Mouse (Mus musculus) CH12.LX (cell line): Measurements from ENCODE around the gene Prkce.

ENCODE experiments used
- CHD2 ChIP-seq: IDR thresholded peaks from 2 replicates; pipeline ENCODE4 v1.6.1; 2011; ENCODE audit warnings: low read length, improper control_type of control experiment
- CTCF ChIP-seq, 2 experiments: IDR thresholded peaks in 1 of 2; conservative IDR thresholded peaks in 1 of 2; 2 replicates each; pipeline ENCODE4 v1.5.1; 2011 to 2012; ENCODE audit warnings: low read depth in 2 of 2, low read length in 2 of 2, improper control_type of control experiment in 1 of 2, inconsistent platforms in 1 of 2, mild to moderate bottlenecking in 1 of 2, moderate library complexity in 1 of 2
- EP300 ChIP-seq: IDR thresholded peaks from 2 replicates; pipeline ENCODE4 v1.6.1; 2011; ENCODE audit warnings: low read length, improper control_type of control experiment
- GABPA ChIP-seq: IDR thresholded peaks from 2 replicates; pipeline ENCODE4 v1.6.1; 2012; ENCODE audit warnings: low read depth, low read length, improper control_type of control experiment, inconsistent platforms; ENCODE audit not compliant: insufficient replicate concordance
- MXI1 ChIP-seq: IDR thresholded peaks from 2 replicates; pipeline ENCODE4 v1.6.1; 2011; ENCODE audit warnings: mild to moderate bottlenecking, low read depth, low read length, improper control_type of control experiment
- NRF1 ChIP-seq: IDR thresholded peaks from 2 replicates; pipeline ENCODE4 v1.6.1; 2014; ENCODE audit warnings: low read depth, mild to moderate bottlenecking, inconsistent platforms, low read length, improper control_type of control experiment, moderate library complexity
- POLR2A ChIP-seq: IDR thresholded peaks from 2 replicates; pipeline ENCODE4 v1.6.1; 2011; ENCODE audit warnings: low read depth, mild to moderate bottlenecking, improper control_type of control experiment, low read length
- RAD21 ChIP-seq: IDR thresholded peaks from 2 replicates; pipeline ENCODE4 v1.6.1; 2011; ENCODE audit warnings: low read depth, mild to moderate bottlenecking, low read length, improper control_type of control experiment, moderate library complexity
- ZC3H11A ChIP-seq: IDR thresholded peaks from 2 replicates; pipeline ENCODE4 v1.6.1; 2012; ENCODE audit warnings: low read depth, mild to moderate bottlenecking, inconsistent platforms, low read length, improper control_type of control experiment

GRCm38 (mm10) chr17:86128198-86128597 is 39.4 kb upstream of the Prkce start:
- TF ChIP-seq CTCF (conservative IDR thresholded peaks at IDR 0.05 in 1 of 2, IDR thresholded peaks at IDR 0.05 in 1 of 2; ENCODE audit: low read depth in 2 of 2, low read length in 2 of 2): no peak
- TF ChIP-seq ZC3H11A: no peak
- no peak for TF ChIP-seq EP300
- no peak for TF ChIP-seq CHD2
- no peak for TF ChIP-seq RAD21
- TF ChIP-seq MXI1: no peak
- TF ChIP-seq POLR2A: no peak
- no peak for TF ChIP-seq NRF1
- TF ChIP-seq GABPA: no peak
